Mouse (Mus musculus) limb, embryonic 10.5 days (tissue): ENCODE measurements around the gene Mfsd5. TPM values are rescaled to one million over a fixed set of nuclear protein-coding genes. Genes with fewer than 3 reads are reported as not detected.

ENCODE experiments used
- DNase-seq: peaks from one replicate; pipeline ENCODE4 v3.0.0-alpha.2; 2017; ENCODE audit warnings: low spot score
- H3K27ac ChIP-seq: fragments of 300-500 bp; sonication (generic); 2 replicates; pipeline ENCODE4 v1.5.1; 2016; ENCODE audit warnings: mild to moderate bottlenecking
- H3K27me3 ChIP-seq: fragments of 300-500 bp; sonication (generic); 2 replicates; pipeline ENCODE4 v1.6.1; 2016; ENCODE audit warnings: low read depth, mild to moderate bottlenecking; ENCODE audit not compliant: poor library complexity, severe bottlenecking
- H3K36me3 ChIP-seq: fragments of 300-500 bp; sonication (generic); 2 replicates; pipeline ENCODE4 v1.6.1; 2016; ENCODE audit warnings: mild to moderate bottlenecking, moderate library complexity
- H3K4me1 ChIP-seq: fragments of 300-500 bp; sonication (generic); 2 replicates; pipeline ENCODE4 v1.6.1; 2016
- H3K4me3 ChIP-seq: fragments of 300-500 bp; sonication (generic); 2 replicates; pipeline ENCODE4 v1.5.1; 2016; ENCODE audit warnings: mild to moderate bottlenecking, moderate library complexity
- H3K9me3 ChIP-seq: fragments of 300-500 bp; sonication (generic); replicated peaks from 2 replicates; pipeline ENCODE4 v1.6.1; 2016; ENCODE audit warnings: mild to moderate bottlenecking
- WGBS: fragments of 180-500 bp; shearing (Covaris S2); methylation state at CpG from one replicate; pipeline ENCODE4 v1.1.7; 2016; 5-methylcytosine and 5-hydroxymethylcytosine counted together
- polyA plus RNA-seq: library from polyadenylated mRNA; unstranded; fragments of >200 nt; fragmentation: Nextera tagmentation; extraction: Ambion mirVana; gene quantifications from 2 replicates; pipeline ENCODE4 v1.2.1, GENCODE M21; 2016

The Mfsd5 gene
- polyA plus RNA-seq, 1 experiment from 2014 or later: 69.5 TPM

- 8% methylated on average over 22 of the region's 22 CpGs for WGBS
- no peaks in the 10 kb centered on the region for H3K27me3 ChIP-seq
Observed at GRCm38 (mm10) chr15:102243229-102244190, 35.7 kb upstream of the Mfsd5 start.

GRCm38 (mm10) chr15:102244306-102245191 lies 34.7 kb upstream of the Mfsd5 start:
- Histone ChIP-seq H3K36me3 (peaks cover 40% of the 10 kb centered on the region), H3K27me3 (no peaks in the 10 kb centered on the region), H3K9me3 (no peaks in the 10 kb centered on the region), H3K4me3 (peak overlapping the region; percentile 86), H3K4me1 (peaks cover 88% of the 10 kb centered on the region), H3K27ac (peak overlapping the region; percentile 95)
- WGBS: 3% methylated on average over 19 of the region's 19 CpGs
- no peak for DNase-seq

More at GRCm38 (mm10) chr15:102243229-102244190, 35.7 kb upstream of the Mfsd5 start:
- peaks cover 50% of the 10 kb centered on the region for H3K36me3 ChIP-seq
- H3K4me1 ChIP-seq: peaks cover 81% of the 10 kb centered on the region
- peak overlapping the region; percentile 95 for H3K27ac ChIP-seq
- H3K9me3 ChIP-seq: no peaks in the 10 kb centered on the region
- peak; percentile 63 for DNase-seq
- peak overlapping the region; percentile 86 for H3K4me3 ChIP-seq

- no peaks in the 10 kb centered on the region for H3K27me3 ChIP-seq
Observed at GRCm38 (mm10) chr15:102245461-102245881, 33.8 kb upstream of the Mfsd5 start.

GRCm38 (mm10) chr15:102245891-102246741 lies 33.1 kb upstream of the Mfsd5 start:
- peaks cover 40% of the 10 kb centered on the region for H3K36me3 ChIP-seq
- peak overlapping the region; percentile 95 for H3K27ac ChIP-seq
- H3K4me1 ChIP-seq: peaks cover 93% of the 10 kb centered on the region
- DNase-seq: peak; percentile 79
- under 1% methylated on average over 43 of the region's 44 CpGs for WGBS
- H3K27me3 ChIP-seq: no peaks in the 10 kb centered on the region
- H3K9me3 ChIP-seq: no peaks in the 10 kb centered on the region
- H3K4me3 ChIP-seq: peak overlapping the region; percentile 86

More at GRCm38 (mm10) chr15:102245461-102245881, 33.8 kb upstream of the Mfsd5 start:
- 1% methylated on average over 14 of the region's 14 CpGs for WGBS
- H3K9me3 ChIP-seq: no peaks in the 10 kb centered on the region
- peak overlapping the region; percentile 95 for H3K27ac ChIP-seq
- H3K4me3 ChIP-seq: peak overlapping the region; percentile 86
- H3K4me1 ChIP-seq: peaks cover 92% of the 10 kb centered on the region
- peaks cover 40% of the 10 kb centered on the region for H3K36me3 ChIP-seq
- no peak for DNase-seq

- under 1% methylated on average over 28 of the region's 35 CpGs for WGBS
- peak overlapping the region; percentile 95 for H3K27ac ChIP-seq
- H3K4me1 ChIP-seq: peaks cover 95% of the 10 kb centered on the region
- H3K36me3 ChIP-seq: peaks cover 40% of the 10 kb centered on the region
- no peaks in the 10 kb centered on the region for H3K27me3 ChIP-seq
- no peaks in the 10 kb centered on the region for H3K9me3 ChIP-seq
- H3K4me3 ChIP-seq: peak overlapping the region; percentile 86
- DNase-seq: peak; percentile 96
Observed at GRCm38 (mm10) chr15:102246866-102247251, 32.4 kb upstream of the Mfsd5 start.

- peaks cover 95% of the 10 kb centered on the region for H3K4me1 ChIP-seq
- peak overlapping the region; percentile 95 for H3K27ac ChIP-seq
- peak overlapping the region; percentile 86 for H3K4me3 ChIP-seq
- WGBS: under 1% methylated on average over 56 of the region's 65 CpGs
- no peaks in the 10 kb centered on the region for H3K27me3 ChIP-seq
- peak; percentile 84 for DNase-seq
- no peaks in the 10 kb centered on the region for H3K9me3 ChIP-seq
- peaks cover 41% of the 10 kb centered on the region for H3K36me3 ChIP-seq
Observed at GRCm38 (mm10) chr15:102247252-102248130, 31.8 kb upstream of the Mfsd5 start.

GRCm38 (mm10) chr15:102248131-102248811 lies 31.0 kb upstream of the Mfsd5 start:
- WGBS: 1% methylated on average over 8 of the region's 8 CpGs

GRCm38 (mm10) chr15:102248812-102249191 lies 30.5 kb upstream of the Mfsd5 start:
- Histone ChIP-seq H3K4me1 (peaks cover 93% of the 10 kb centered on the region), H3K27me3 (no peaks in the 10 kb centered on the region), H3K9me3 (no peaks in the 10 kb centered on the region), H3K27ac (peak overlapping the region; percentile 95), H3K36me3 (peaks cover 43% of the 10 kb centered on the region), H3K4me3 (peak overlapping the region; percentile 86)
- peak; percentile 85 for DNase-seq
- 0% methylated on average over 3 of the region's 3 CpGs for WGBS

More at GRCm38 (mm10) chr15:102248131-102248811, 31.0 kb upstream of the Mfsd5 start:
- DNase-seq: peak; percentile 80
- Histone ChIP-seq H3K27me3 (no peaks in the 10 kb centered on the region), H3K36me3 (peaks cover 41% of the 10 kb centered on the region), H3K27ac (peak overlapping the region; percentile 95), H3K4me1 (peaks cover 93% of the 10 kb centered on the region), H3K4me3 (peak overlapping the region; percentile 86), H3K9me3 (no peaks in the 10 kb centered on the region)

GRCm38 (mm10) chr15:102249251-102249691 lies 30.0 kb upstream of the Mfsd5 start:
- no peaks in the 10 kb centered on the region for H3K9me3 ChIP-seq
- H3K27me3 ChIP-seq: no peaks in the 10 kb centered on the region
- H3K4me1 ChIP-seq: peaks cover 93% of the 10 kb centered on the region
- peak; percentile 85 for DNase-seq
- H3K27ac ChIP-seq: peak overlapping the region; percentile 95
- H3K4me3 ChIP-seq: peak overlapping the region; percentile 86
- WGBS: 0% methylated on average over 13 of the region's 13 CpGs
- H3K36me3 ChIP-seq: peaks cover 47% of the 10 kb centered on the region

GRCm38 (mm10) chr15:102249967-102250366 lies 29.3 kb upstream of the Mfsd5 start:
- Histone ChIP-seq H3K27me3 (no peaks in the 10 kb centered on the region), H3K36me3 (peaks cover 52% of the 10 kb centered on the region), H3K4me3 (peak overlapping the region; percentile 86), H3K9me3 (no peaks in the 10 kb centered on the region), H3K4me1 (peaks cover 92% of the 10 kb centered on the region), H3K27ac (peak overlapping the region; percentile 95)
- no peak for DNase-seq
- WGBS: 30% methylated on average over 9 of the region's 9 CpGs

GRCm38 (mm10) chr15:102250521-102250920 lies 28.7 kb upstream of the Mfsd5 start:
- Histone ChIP-seq H3K4me3 (peak overlapping the region; percentile 86), H3K36me3 (peaks cover 56% of the 10 kb centered on the region), H3K27me3 (no peaks in the 10 kb centered on the region), H3K27ac (peak overlapping the region; percentile 95), H3K9me3 (no peaks in the 10 kb centered on the region), H3K4me1 (peaks cover 93% of the 10 kb centered on the region)
- no peak for DNase-seq
- 55% methylated on average over 5 of the region's 5 CpGs for WGBS
